Mouse (Mus musculus) lung, postnatal 0 days (tissue): ENCODE measurements at regions not wholly inside any gene's neighbourhood (a gene's known extent, or its start where the extent isn't known, plus 50 kb on each side); places are given as distances from the start of the nearest gene placed in this dataset.

Source experiments
- CTCF ChIP-seq: IDR thresholded peaks from 2 replicates; pipeline ENCODE4 v1.5.1; 2016; ENCODE audit warnings: antibody characterized with exemption, mild to moderate bottlenecking
- EP300 ChIP-seq: IDR thresholded peaks from 2 replicates; pipeline ENCODE4 v1.6.1; 2016; ENCODE audit warnings: antibody characterized with exemption, mild to moderate bottlenecking, control low read depth

DNA sequence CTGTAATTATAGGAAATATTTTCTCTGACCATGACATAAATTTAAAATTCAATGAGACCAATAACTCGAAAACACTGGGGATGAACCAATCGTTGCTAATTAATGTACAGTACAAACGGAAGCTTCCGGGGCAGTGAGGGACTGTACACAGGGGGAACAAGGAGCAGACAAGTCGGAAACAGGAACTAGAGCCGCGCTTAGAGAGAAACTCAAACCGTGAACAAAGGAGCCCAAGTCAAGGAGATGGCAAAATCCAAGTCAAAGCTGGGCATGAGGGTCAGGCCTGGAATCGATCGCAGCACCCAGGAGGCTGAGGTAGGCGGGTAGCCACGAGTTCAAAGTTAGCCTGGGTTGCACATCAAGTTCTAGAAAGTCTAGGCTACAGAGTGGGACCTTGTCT, 70.2 kb upstream of the Prok2 start:
- TF ChIP-seq EP300 (no peak), CTCF (no peak)
